Mouse (Mus musculus): ENCODE results near the gene Nek3. TPM values are rescaled to one million over a fixed set of nuclear protein-coding genes. Genes with fewer than 3 reads are reported as not detected.
A peak's percentile ranks its signal among the peaks of the same experiment; 100 is the strongest.
"Not testable (repeated sequence)": the region's sequence is repeated elsewhere in the genome, so short reads cannot be mapped to it uniquely, and the experiment has no call there.

Gene Nek3
- total RNA-seq, 2 experiments from 2014 or later: 5.3 to 6.2 TPM

DNA sequence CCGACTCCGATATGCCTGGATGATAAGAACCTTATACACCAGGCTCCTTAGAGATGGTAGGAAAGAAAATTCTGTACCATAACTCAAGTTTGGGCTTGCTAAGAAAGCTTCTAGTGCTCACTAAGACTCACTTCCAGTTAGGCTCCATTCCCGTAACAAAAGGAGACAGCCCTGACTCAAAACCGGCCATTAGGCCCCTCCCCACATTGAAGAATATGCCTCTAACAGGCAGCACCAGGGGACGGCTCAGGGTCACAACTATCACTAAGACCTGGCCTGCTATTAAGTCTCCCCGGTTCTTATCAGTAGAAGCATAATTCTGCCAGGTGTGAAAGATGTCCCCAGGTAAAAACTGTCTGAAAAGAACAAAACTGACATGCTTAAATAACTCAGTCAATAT, 20.4 kb downstream of the Nek3 start:
- no peak for DNase-seq (ENCODE audit: low spot score in 2 of 2)

DNA sequence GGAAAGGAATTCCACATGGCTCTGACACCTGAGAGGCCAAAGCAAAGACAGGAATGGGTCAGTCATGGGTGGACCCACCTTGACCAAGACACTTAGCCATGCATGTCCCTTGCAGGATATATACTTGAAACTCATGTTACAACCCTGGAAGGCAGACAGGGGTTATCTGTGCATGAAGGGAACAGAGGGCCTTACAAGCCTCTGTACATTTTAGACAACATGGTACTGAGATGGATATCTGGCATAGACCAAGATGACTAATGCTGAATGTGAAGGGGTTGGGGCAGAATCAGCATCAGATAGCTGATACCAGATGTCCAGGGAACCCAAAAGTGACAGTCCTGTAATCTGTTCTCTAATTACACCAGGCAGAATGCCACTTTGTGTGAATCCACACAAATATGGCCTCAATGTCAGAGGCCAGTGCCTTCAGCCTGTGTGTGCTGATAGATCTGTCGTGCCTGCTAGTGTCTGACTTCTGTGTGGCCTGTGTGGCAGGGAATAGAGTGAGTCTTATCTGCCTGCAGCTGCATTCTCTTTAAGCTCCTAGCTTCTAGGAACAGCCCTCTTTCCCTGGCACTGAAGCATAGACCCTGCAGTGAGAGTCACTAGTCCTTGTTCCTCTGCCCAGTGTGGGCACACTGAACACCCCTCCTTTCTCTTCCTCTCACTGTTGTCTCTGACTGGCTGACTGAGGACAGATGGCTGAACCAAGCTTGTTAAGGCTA, 22.3 kb downstream of the Nek3 start:
- DNase-seq (ENCODE audit: low spot score in 2 of 2): no peak

DNA sequence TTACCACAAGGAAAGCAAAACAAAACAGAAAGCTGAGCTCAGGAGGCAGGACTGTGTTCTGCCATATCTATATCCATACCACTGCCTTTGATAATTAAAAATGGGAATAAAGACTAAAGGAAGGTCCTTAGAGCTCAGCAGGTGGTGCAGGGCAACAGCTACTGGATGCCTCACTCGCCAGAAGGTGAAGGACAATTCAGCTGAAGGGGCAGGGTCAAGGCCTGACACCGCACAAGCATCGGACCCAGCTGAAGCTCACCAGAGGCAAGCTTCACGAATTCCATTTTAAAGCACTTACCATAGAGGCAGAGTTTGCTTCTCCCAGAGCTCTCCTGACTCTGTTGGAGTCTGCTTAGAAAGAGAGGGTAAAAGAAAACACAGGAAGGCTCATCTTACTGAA, 23.6 kb downstream of the Nek3 start:
- DNase-seq (ENCODE audit: low spot score in 2 of 2): no peak

- DNase-seq (ENCODE audit: low spot score in 2 of 2): no peak
Observed at GRCm38 (mm10) chr8:22141836-22142385, 24.3 kb downstream of the Nek3 start.

DNA sequence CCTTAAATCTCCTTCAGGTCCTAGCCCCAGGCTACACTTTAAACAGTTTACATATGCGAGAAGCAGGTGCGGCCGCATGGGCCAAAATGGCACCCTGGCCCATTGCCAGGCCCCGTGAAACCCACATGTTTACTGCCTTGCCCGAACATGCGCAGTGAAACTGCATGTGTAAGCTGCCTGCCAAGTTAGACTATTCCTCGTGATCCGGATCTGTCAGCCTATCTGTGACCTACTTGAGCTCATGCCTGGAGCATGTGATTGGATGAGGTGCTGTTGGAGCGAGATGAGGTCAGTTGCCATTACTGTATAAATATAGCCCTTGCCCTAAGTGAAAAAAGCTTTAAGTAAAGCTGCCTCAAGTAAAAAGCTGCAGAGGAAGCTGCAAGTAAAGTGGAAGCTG, 29.8 kb downstream of the Nek3 start:
- not testable (repeated sequence) for DNase-seq (ENCODE audit: low spot score in 2 of 2)

- DNase-seq (ENCODE audit: low spot score in 2 of 2): no peak
Observed at GRCm38 (mm10) chr8:22134750-22135135, 31.5 kb downstream of the Nek3 start.

GRCm38 (mm10) chr8:22134078-22134749, 32.0 kb downstream of the Nek3 start:
- DNase-seq (ENCODE audit: low spot score in 2 of 2): no peak

- DNase-seq (ENCODE audit: low spot score in 2 of 2): no peak
Observed at GRCm38 (mm10) chr8:22132062-22132461, 34.2 kb downstream of the Nek3 start.

- DNase-seq (ENCODE audit: low spot score in 2 of 2): peak; percentile 12 to 19
Observed at GRCm38 (mm10) chr8:22124220-22125152, 41.7 kb downstream of the Nek3 start, which contains the start of gene Nek5. Gene Nek5, minus strand, starts transcription at chr8:22125053.

DNA sequence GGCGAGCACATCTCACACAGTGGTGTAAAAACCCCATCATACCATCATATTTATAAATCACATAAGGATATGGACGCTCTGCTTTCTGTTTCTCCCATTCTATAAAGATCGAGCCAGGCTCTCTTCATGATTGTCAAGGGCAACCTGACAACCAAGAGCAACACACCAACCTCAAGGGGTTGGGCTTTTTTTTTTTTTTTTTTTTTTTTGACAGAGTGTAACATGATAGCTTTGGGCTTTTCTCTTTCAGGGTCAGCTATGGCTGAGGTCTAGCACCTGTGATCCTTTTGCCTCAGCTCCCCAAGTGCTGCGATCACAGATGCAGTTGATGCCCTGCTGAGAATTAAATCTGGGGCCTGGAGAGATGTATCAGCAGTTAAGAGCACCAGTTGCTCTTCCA, 59.2 kb downstream of the Nek3 start:
- no peak for DNase-seq (ENCODE audit: low spot score in 2 of 2)

- no peak for DNase-seq (ENCODE audit: low spot score in 2 of 2)
Observed at GRCm38 (mm10) chr8:22091568-22091967, 74.7 kb downstream of the Nek3 start.

- DNase-seq (ENCODE audit: low spot score in 2 of 2): no peak
Observed at GRCm38 (mm10) chr8:22089226-22089625, 77.0 kb downstream of the Nek3 start.

DNA sequence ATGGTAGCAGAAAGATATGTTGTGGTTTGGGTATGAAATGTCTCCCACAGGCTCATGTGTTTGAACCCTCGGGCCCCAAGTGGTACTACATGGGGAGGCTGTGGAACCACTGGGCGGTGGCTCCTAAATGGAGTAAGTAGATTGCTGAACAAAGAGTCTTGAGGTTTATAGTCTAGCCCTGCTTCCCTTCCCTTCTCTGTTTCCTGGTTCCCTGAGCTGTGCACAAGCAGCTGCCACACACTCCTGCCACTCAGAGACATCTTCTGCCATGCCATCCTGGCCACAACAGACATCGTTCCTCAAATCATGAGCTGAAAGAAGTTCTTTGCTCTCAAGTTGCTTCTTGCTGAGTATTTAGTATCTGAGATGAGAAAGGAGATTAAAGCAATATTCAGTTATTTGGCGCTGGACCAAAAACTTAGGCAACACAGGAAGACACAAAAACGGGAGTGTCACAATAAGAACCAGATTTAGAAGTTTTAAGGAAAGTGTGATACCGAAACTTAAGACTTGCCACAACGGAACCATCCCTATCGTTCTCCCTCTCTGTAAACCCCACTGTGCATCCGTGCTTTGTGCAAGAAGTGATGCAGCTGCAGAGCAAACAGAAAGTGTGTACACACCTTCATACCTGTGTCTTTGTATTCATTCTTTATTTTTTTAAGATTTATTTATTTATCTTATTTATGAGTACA, 86.8 kb downstream of the Nek3 start:
- no peak for DNase-seq (ENCODE audit: low spot score in 2 of 2)

Other genes starting within 250 kb of the Nek3 start
- gene Defb15, start 233.7 kb downstream of the Nek3 start, total RNA-seq (2021): not detected
- not detected for gene Defb35, start 228.1 kb downstream of the Nek3 start, total RNA-seq (2021)
- gene Defb13, start 219.7 kb downstream of the Nek3 start, total RNA-seq (2021): not detected
- gene Fam90a1a, start 207.7 kb downstream of the Nek3 start, total RNA-seq (2021): not detected
- gene Ccdc70, start 196.7 kb downstream of the Nek3 start, total RNA-seq (2021): not detected
- 1 to 10 TPM; 2.7 to 4.5 TPM for gene Atp7b, start 106.1 kb downstream of the Nek3 start, total RNA-seq (2021)
- 10 to 100 TPM; 37.6 to 42.0 TPM for gene Alg11, start 105.7 kb downstream of the Nek3 start, total RNA-seq (2021)
- 1 to 10 TPM; 3.1 to 3.3 TPM for gene Nek5, start 41.4 kb downstream of the Nek3 start, total RNA-seq (2021)
- 10 to 100 TPM; 22.9 to 24.2 TPM for gene Ckap2, start 19.4 kb upstream of the Nek3 start, total RNA-seq (2021)
- gene Vps36, start 26.4 kb upstream of the Nek3 start, total RNA-seq (2021): 10 to 100 TPM; 35.8 to 37.4 TPM
- 1 to 10 TPM; 8.4 to 8.9 TPM for gene Thsd1, start 60.9 kb upstream of the Nek3 start, total RNA-seq (2021)
- not detected for gene Tpte, start 117.0 kb upstream of the Nek3 start, total RNA-seq (2021)
- gene Slc25a15, start 232.2 kb upstream of the Nek3 start, total RNA-seq (2021): 10 to 100 TPM; 18.7 to 24.5 TPM
- gene Mrps31, start 244.9 kb upstream of the Nek3 start, total RNA-seq (2021): 10 to 100 TPM; 42.4 to 45.7 TPM

Data from adrenal gland, postnatal 4 days (tissue).